Mouse (Mus musculus): ENCODE results near the gene Gp2.

GRCm38 (mm10) chr7:119486683-119487082 is 27.6 kb upstream of the Gp2 start:
- no peak for TF ChIP-seq CTCF (IDR thresholded peaks at IDR 0.05; ENCODE audit: low read depth)
- TF ChIP-seq EP300 (IDR thresholded peaks at IDR 0.05; ENCODE audit: low read depth), result no peak

All from liver, postnatal 0 days (tissue).